Mouse (Mus musculus) CH12.LX (cell line): Measurements from ENCODE around the gene Ctrl. TPM values are rescaled to one million over a fixed set of nuclear protein-coding genes. Genes with fewer than 3 reads are reported as not detected.

Experiments used
- DNase-seq: peaks from one replicate; pipeline ENCODE4 v3.0.0-alpha.2; 2013; ENCODE audit errors: extremely low read depth
- H3K27ac ChIP-seq: 2 replicates; pipeline ENCODE4 v1.5.1; 2012; ENCODE audit warnings: low read depth, mild to moderate bottlenecking, control low read depth, moderate library complexity; ENCODE audit not compliant: insufficient read depth
- H3K27me3 ChIP-seq: replicated peaks from 2 replicates; pipeline ENCODE3; 2012; ENCODE audit warnings: inconsistent platforms
- H3K36me3 ChIP-seq, 2 experiments: replicated peaks in 1 of 2; 2 replicates each; pipeline versions ENCODE3 to v1.6.1; 2012; ENCODE audit warnings: inconsistent platforms in 1 of 2, low read length in 1 of 2, mild to moderate bottlenecking in 1 of 2, mixed read lengths in 1 of 2, moderate library complexity in 1 of 2; ENCODE audit not compliant: control insufficient read depth in 1 of 2, insufficient read depth in 1 of 2
- H3K4me1 ChIP-seq, 2 experiments: 2 replicates each; pipeline ENCODE4 v1.6.1; 2012; ENCODE audit warnings: inconsistent platforms in 1 of 2, moderate library complexity in 1 of 2; ENCODE audit not compliant: insufficient read depth in 2 of 2, control insufficient read depth in 1 of 2
- H3K4me2 ChIP-seq: 2 replicates; pipeline ENCODE4 v1.6.1; 2012; ENCODE audit warnings: low read depth, mild to moderate bottlenecking, control low read depth; ENCODE audit not compliant: poor library complexity, insufficient read depth, severe bottlenecking
- H3K4me3 ChIP-seq, 3 experiments: fragments of 150-350 bp in 1 of 3; sonication (generic) in 1 of 3; replicated peaks in 1 of 3; 2 replicates each; pipeline versions ENCODE3 to v1.5.1; 2011 to 2012; ENCODE audit warnings: low read depth in 2 of 3, low read length in 2 of 3, mild to moderate bottlenecking in 2 of 3, moderate library complexity in 2 of 3, control low read depth in 1 of 3, improper control_type of control experiment in 1 of 3, inconsistent platforms in 1 of 3, mixed read lengths in 1 of 3; ENCODE audit not compliant: poor library complexity in 1 of 3
- H3K79me2 ChIP-seq: replicated peaks from 2 replicates; pipeline ENCODE4 v1.6.1; 2012; ENCODE audit warnings: mild to moderate bottlenecking, moderate library complexity; ENCODE audit not compliant: control insufficient read depth, poor library complexity, insufficient read depth, severe bottlenecking; ENCODE audit errors: extremely low read depth
- H3K9ac ChIP-seq: 2 replicates; pipeline ENCODE4 v1.6.1; 2012; ENCODE audit warnings: low read depth, mild to moderate bottlenecking, control low read depth, moderate library complexity; ENCODE audit not compliant: insufficient read depth
- H3K9me3 ChIP-seq: replicated peaks from 2 replicates; pipeline ENCODE3; 2012; ENCODE audit warnings: low read length, inconsistent platforms, mixed read lengths
- CHD1 ChIP-seq: IDR thresholded peaks from 2 replicates; pipeline ENCODE4 v1.6.1; 2012; ENCODE audit warnings: low read depth, low read length, improper control_type of control experiment, inconsistent platforms
- EP300 ChIP-seq: IDR thresholded peaks from 2 replicates; pipeline ENCODE4 v1.6.1; 2011; ENCODE audit warnings: low read length, improper control_type of control experiment
- GABPA ChIP-seq: IDR thresholded peaks from 2 replicates; pipeline ENCODE4 v1.6.1; 2012; ENCODE audit warnings: low read depth, low read length, improper control_type of control experiment, inconsistent platforms; ENCODE audit not compliant: insufficient replicate concordance
- HCFC1 ChIP-seq: IDR thresholded peaks from 2 replicates; pipeline ENCODE4 v1.6.1; 2012; ENCODE audit warnings: low read depth, mild to moderate bottlenecking, inconsistent platforms, low read length, improper control_type of control experiment
- JUN ChIP-seq: IDR thresholded peaks from 2 replicates; pipeline ENCODE4 v1.6.1; 2011; ENCODE audit warnings: low read depth, mild to moderate bottlenecking, low read length, improper control_type of control experiment, moderate library complexity; ENCODE audit not compliant: insufficient read depth
- JUND ChIP-seq: conservative IDR thresholded peaks from 2 replicates; pipeline ENCODE4 v1.6.1; 2011; ENCODE audit warnings: low read depth, low read length, improper control_type of control experiment
- MAFK ChIP-seq: IDR thresholded peaks from 2 replicates; pipeline ENCODE4 v1.6.1; 2011; ENCODE audit warnings: low read length, improper control_type of control experiment; ENCODE audit not compliant: insufficient replicate concordance
- MAX ChIP-seq: IDR thresholded peaks from 2 replicates; pipeline ENCODE4 v1.6.1; 2011; ENCODE audit warnings: low read length, improper control_type of control experiment
- MEF2A ChIP-seq: IDR thresholded peaks from 2 replicates; pipeline ENCODE4 v1.6.1; 2014; ENCODE audit warnings: low read depth, mild to moderate bottlenecking, inconsistent platforms, low read length, improper control_type of control experiment, borderline replicate concordance
- NRF1 ChIP-seq: IDR thresholded peaks from 2 replicates; pipeline ENCODE4 v1.6.1; 2014; ENCODE audit warnings: low read depth, mild to moderate bottlenecking, inconsistent platforms, low read length, improper control_type of control experiment, moderate library complexity
- POLR2A ChIP-seq: IDR thresholded peaks from 2 replicates; pipeline ENCODE4 v1.6.1; 2011; ENCODE audit warnings: low read depth, mild to moderate bottlenecking, improper control_type of control experiment, low read length
- RAD21 ChIP-seq: IDR thresholded peaks from 2 replicates; pipeline ENCODE4 v1.6.1; 2011; ENCODE audit warnings: low read depth, mild to moderate bottlenecking, low read length, improper control_type of control experiment, moderate library complexity
- RCOR1 ChIP-seq: conservative IDR thresholded peaks from 2 replicates; pipeline ENCODE4 v1.6.1; 2012; ENCODE audit warnings: low read depth, mild to moderate bottlenecking, inconsistent platforms, low read length, improper control_type of control experiment
- SIN3A ChIP-seq: IDR thresholded peaks from 2 replicates; pipeline ENCODE4 v1.6.1; 2012; ENCODE audit warnings: low read length, improper control_type of control experiment, inconsistent platforms
- UBTF ChIP-seq: IDR thresholded peaks from 2 replicates; pipeline ENCODE4 v1.6.1; 2012; ENCODE audit warnings: low read depth, mild to moderate bottlenecking, inconsistent platforms, low read length, improper control_type of control experiment, moderate library complexity
- USF1 ChIP-seq: IDR thresholded peaks from 2 replicates; pipeline ENCODE4 v1.6.1; 2014; ENCODE audit warnings: low read depth, mild to moderate bottlenecking, inconsistent platforms, low read length, improper control_type of control experiment
- USF2 ChIP-seq: conservative IDR thresholded peaks from 2 replicates; pipeline ENCODE4 v1.6.1; 2011; ENCODE audit warnings: low read depth, low read length, improper control_type of control experiment
- ZC3H11A ChIP-seq: IDR thresholded peaks from 2 replicates; pipeline ENCODE4 v1.6.1; 2012; ENCODE audit warnings: low read depth, mild to moderate bottlenecking, inconsistent platforms, low read length, improper control_type of control experiment
- ZKSCAN1 ChIP-seq: IDR thresholded peaks from 2 replicates; pipeline ENCODE4 v1.6.1; 2012; ENCODE audit warnings: low read depth, inconsistent platforms, low read length, improper control_type of control experiment, borderline replicate concordance
- ZNF384 ChIP-seq: IDR thresholded peaks from 2 replicates; pipeline ENCODE4 v1.6.1; 2012; ENCODE audit warnings: low read depth, low read length, improper control_type of control experiment, inconsistent platforms
- dilution Hi-C: fragments of 300-500 bp; cut with MboI; formaldehyde crosslinking; loops from 2 replicates; pipeline ENCODE4 v1.14.3; 2020; ENCODE audit warnings: low sequenced_read_pairs; ENCODE audit not compliant: extremely low pct_unique_long_range_greater_than_20kb, extremely low pct_ligation_motif_present
- in situ Hi-C: fragments of 300-500 bp; cut with MboI; formaldehyde crosslinking; loops from 3 replicates; pipeline ENCODE4 v1.14.3; 2019; ENCODE audit warnings: low sequenced_read_pairs, low pct_ligation_motif_present, low pct_unique_long_range_greater_than_20kb, mixed read lengths
- polyA plus RNA-seq: library from polyadenylated mRNA; unstranded; fragments of >175 nt; gene quantifications from 2 replicates; pipeline ENCODE4 v1.2.1, GENCODE M21; 2012; ENCODE audit warnings: low read depth; ENCODE audit not compliant: insufficient read length
- total RNA-seq, 2 experiments: library from RNA; depleted of rRNA; stranded (reverse); fragments of 300-350 nt in 1 of 2; fragments of >200 nt in 1 of 2; gene quantifications; 2 replicates each; pipeline ENCODE4 v1.2.3; 2012 to 2014

The Ctrl gene
- total and polyA plus RNA-seq, 3 experiments, result 1.3 to 5.3 (median 2.0) TPM

DNA sequence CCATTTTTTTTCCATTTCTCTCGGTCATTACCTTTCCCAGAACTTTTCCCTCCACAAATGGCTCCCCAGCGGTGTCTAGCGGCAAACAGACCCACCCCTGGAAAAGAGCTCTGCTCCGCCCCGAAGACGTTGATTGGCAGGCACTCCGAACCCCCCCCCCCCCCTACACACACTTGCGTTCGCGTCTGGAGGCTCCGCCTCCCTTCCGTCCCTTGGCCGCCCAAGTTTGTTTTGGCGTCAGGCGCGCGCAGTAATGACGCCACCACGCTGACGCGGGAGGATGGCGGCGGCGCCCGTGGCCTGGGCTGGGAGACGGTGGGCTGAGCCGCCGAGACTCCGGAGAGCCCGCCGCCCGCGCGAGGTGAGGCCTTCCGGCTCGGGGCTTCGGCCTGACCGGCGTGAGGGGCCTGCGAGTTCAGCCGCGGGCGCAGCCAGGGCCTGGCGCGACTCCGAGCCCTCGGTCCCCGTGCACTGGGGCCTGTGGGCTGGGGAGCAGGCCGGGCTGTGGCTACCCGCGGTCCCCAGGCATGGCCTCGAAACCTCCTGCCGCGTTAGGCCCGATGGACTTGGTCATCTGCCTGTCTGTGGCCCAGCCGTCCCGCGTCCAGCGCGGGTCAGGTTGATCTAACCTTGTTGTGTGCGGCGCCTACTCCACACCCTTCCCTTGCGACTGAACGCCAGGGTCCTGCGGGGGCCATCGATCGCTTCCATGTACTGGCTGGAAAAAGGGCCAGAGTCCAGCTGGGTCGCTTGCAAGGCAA, 33.3 kb downstream of the Ctrl start, which contains the start of gene Pskh1 (continued):
- TF ChIP-seq POLR2A (peak; percentile 86), USF1 (no peak)

DNA sequence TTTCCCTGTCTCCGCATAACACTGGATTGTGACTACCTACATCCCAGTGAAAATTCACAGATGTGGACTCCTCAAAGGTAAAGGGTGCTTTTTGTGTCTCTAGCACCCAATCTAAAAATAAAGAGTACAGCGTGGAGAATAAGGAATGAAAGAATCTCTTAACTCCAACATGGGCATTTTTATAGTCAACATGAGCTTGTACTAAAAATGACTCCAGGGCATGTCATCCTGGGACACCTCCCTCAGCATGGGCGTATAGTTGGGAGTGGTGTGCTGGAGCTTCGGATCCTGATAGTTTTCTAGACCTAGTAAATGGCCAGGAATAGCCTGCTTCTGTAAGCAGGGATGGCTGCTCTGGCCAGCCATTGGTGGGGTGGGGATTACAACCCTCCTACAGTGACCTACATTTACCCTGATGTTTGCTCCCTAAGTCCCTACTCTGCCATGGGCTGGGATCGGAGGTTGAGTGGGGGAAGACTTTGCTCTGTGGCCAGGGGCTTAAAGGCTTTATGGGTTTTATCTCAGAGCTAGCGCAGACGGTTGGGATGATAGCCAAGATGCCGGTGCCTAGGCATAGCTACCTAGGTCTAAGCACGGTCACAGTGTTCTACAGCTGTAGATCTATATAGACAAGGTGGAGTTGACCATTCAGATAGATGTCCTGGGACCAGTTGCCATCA, 35.7 kb downstream of the Ctrl start:
- peaks cover 11 to 36% of the 10 kb centered on the region in 2 experiments for H3K36me3 ChIP-seq
- H3K9me3 ChIP-seq, result no peaks in the 10 kb centered on the region
- H3K4me3 ChIP-seq, result no peak overlapping the region
- no peak for DNase-seq
- in situ Hi-C loops, result no loop called here
- H3K27ac ChIP-seq, result no peak overlapping the region
- H3K27me3 ChIP-seq, result no peaks in the 10 kb centered on the region
- 0 out of 2 replicates have a peak, but pooled peaks cover 6% of the 10 kb centered on the region for H3K79me2 ChIP-seq
- H3K4me2 ChIP-seq, result no peak overlapping the region
- dilution Hi-C loops, result no loop called here
- H3K4me1 ChIP-seq, result peaks cover 0 to 18% of the 10 kb centered on the region in 2 experiments; a peak in 2 of 4 replicates
- no peak overlapping the region for H3K9ac ChIP-seq
- TF ChIP-seq EP300 (no peak), JUN (no peak), HCFC1 (no peak), NRF1 (no peak), ZKSCAN1 (no peak), GABPA (no peak), SIN3A (no peak), ZNF384 (no peak), MEF2A (no peak), UBTF (no peak), JUND (no peak), RCOR1 (no peak), CHD1 (no peak), RAD21 (no peak), POLR2A (no peak), MAX (no peak), MAFK (no peak), ZC3H11A (no peak), USF2 (no peak), USF1 (no peak)
